Comparison of ENCODE assay signal across 8 mouse cellular contexts in the genomic region with DNA sequence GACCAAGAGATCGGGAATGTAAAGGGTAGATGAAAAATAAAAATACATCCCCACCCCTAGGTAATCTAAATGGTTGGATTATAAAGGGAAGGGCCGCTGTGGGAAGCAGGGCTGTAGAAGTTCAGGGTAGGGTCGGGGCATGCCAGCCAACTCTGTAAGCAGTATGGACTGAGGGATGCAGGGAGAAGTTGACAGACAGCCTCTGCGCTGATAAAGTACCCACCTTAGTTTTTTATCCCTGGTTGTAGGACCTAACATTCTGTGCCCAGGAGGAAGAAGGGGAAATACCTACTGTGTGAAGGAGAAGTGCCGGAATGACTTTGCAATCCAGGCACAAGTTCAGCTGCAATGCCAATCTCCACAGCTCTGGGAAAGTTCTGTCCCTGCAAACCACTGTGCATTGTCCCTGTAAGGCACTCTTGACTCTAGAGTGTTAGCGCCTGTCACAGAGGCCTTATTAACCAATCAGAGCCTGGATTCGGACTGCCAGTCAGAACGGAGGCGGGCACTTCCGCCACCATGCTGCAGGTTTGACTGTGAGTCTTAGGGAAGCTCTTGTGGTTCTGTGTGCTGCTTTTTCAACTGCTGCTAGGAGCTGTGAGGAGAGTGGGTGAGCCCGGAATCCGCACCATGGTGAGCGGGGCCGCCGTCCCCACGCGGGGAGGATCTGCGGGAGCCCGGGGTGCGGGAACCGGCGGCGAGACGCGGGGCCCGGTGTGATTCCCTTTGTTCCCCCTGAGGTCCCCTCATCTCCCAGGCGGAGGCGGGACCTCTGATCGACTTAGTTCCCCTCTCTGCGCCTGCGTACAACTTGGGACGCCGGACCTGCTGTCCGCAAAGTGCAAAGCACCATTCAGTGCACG. TPM values are rescaled to one million over a fixed set of nuclear protein-coding genes. Genes with fewer than 3 reads are reported as not detected.
DNase-seq lines count a peak whose midpoint lies in the region; ATAC-seq and TF ChIP-seq lines count a peak whose summit lies in the region.

A gene (plus strand): TSS at position 527 of the 863 bp plus-strand sequence.

- peaks cover 14% of the 10 kb centered on the region for H3K36me3 ChIP-seq in heart, embryonic 11.5 days (ENCODE audit: control insufficient read depth, insufficient read depth, low read length)
- H3K36me3 ChIP-seq in kidney, embryonic 16.5 days (ENCODE audit: insufficient read depth, low read length): peaks cover 25% of the 10 kb centered on the region
- H3K36me3 ChIP-seq in liver, adult 2 months (ENCODE audit: control insufficient read depth, insufficient read depth, low read length): peaks cover 2% of the 10 kb centered on the region
- no peaks in the 10 kb centered on the region for H3K36me3 ChIP-seq in myocyte (ENCODE audit: control insufficient read depth, insufficient read depth)
- H3K36me3 ChIP-seq in splenic B cell, adult 2 months (ENCODE audit: control insufficient read depth, insufficient read depth, low read length, poor library complexity, severe bottlenecking): peaks cover 2% of the 10 kb centered on the region; the same call in 1 of the 2 replicates

- 9% methylated on average over 35 of the region's 35 CpGs for WGBS in heart, embryonic 11.5 days (ENCODE audit: insufficient replicate concordance)
- 10% methylated on average over 35 of the region's 35 CpGs for whole genome bisulfite sequencing in kidney, embryonic 16.5 days
- WGBS in liver, adult 2 months: 9% methylated on average over 35 of the region's 35 CpGs

- peak within 1 kb of the TSS; percentile 80 for H3K27ac ChIP-seq in bone marrow macrophage, adult 2 months (ENCODE audit: insufficient read depth, low read depth, low read length)
- H3K27ac ChIP-seq in embryonic fibroblast, embryonic 13.5 days (ENCODE audit: insufficient read depth, low read length): peak within 1 kb of the TSS; percentile 73
- peak within 1 kb of the TSS; percentile 93 for H3K27ac ChIP-seq in heart, embryonic 11.5 days (ENCODE audit: low read depth, low read length)
- peak within 1 kb of the TSS; percentile 95 for H3K27ac ChIP-seq in kidney, embryonic 16.5 days (ENCODE audit: low read length)
- H3K27ac ChIP-seq in liver, adult 2 months (replicated peaks; ENCODE audit: insufficient read depth, low read depth, low read length): peak within 1 kb of the TSS; percentile 84

- no peak for TF ChIP-seq POLR2A in bone marrow macrophage, adult 2 months (IDR thresholded peaks at IDR 0.05; ENCODE audit: borderline replicate concordance, low read depth, low read length)
- peak; percentile 78; the same call in 1 of the 2 replicates for TF ChIP-seq POLR2A in embryonic fibroblast, embryonic 13.5 days (IDR thresholded peaks at IDR 0.05; ENCODE audit: low read depth, low read length)
- TF ChIP-seq POLR2A in liver, adult 2 months (IDR thresholded peaks at IDR 0.05; ENCODE audit: extremely low read depth, insufficient read depth, low read length): 0 out of 2 replicates have a peak, but pooled peaks have one; percentile 9
- TF ChIP-seq POLR2A in myocyte (IDR thresholded peaks at IDR 0.05; ENCODE audit: insufficient read length, low read depth): peak; percentile 56

- H3K4me2 ChIP-seq in heart, embryonic 11.5 days: peak within 1 kb of the TSS; percentile 67
- H3K4me2 ChIP-seq in kidney, embryonic 16.5 days (replicated peaks; ENCODE audit: low read depth, low read length): peak within 1 kb of the TSS; percentile 60
- peak within 1 kb of the TSS; percentile 95 for H3K4me2 ChIP-seq in myocyte (ENCODE audit: low read depth)

- H3ac ChIP-seq in myocyte (ENCODE audit: control insufficient read depth, insufficient read length): peak within 1 kb of the TSS; percentile 15

- no peak for TF ChIP-seq CTCF in bone marrow macrophage, adult 2 months (IDR thresholded peaks at IDR 0.05; ENCODE audit: low read depth, low read length)
- TF ChIP-seq CTCF in embryonic fibroblast, embryonic 13.5 days (IDR thresholded peaks at IDR 0.05; ENCODE audit: borderline replicate concordance, insufficient read depth, low read length): no peak
- no peak for TF ChIP-seq CTCF in liver, adult 2 months (IDR thresholded peaks at IDR 0.05; ENCODE audit: low read depth, low read length)

- ATAC-seq in heart, embryonic 11.5 days (replicated peaks; ENCODE audit: insufficient number of reproducible peaks, low FRiP score, low TSS enrichment): peak; percentile 97
- peak; percentile 100 for ATAC-seq in kidney, embryonic 16.5 days (ENCODE audit: low FRiP score, low TSS enrichment)

- no peaks in the 10 kb centered on the region for H3K27me3 ChIP-seq in heart, embryonic 11.5 days (ENCODE audit: control insufficient read depth, insufficient read depth, low read length)
- H3K27me3 ChIP-seq in kidney, embryonic 16.5 days (ENCODE audit: insufficient read depth, low read length): no peaks in the 10 kb centered on the region
- no peaks in the 10 kb centered on the region for H3K27me3 ChIP-seq in liver, adult 2 months (ENCODE audit: control insufficient read depth, insufficient read depth, low read length)
- no peaks in the 10 kb centered on the region for H3K27me3 ChIP-seq in myocyte (ENCODE audit: control insufficient read depth, insufficient read depth, insufficient read length)
- H3K27me3 ChIP-seq in splenic B cell, adult 2 months (ENCODE audit: control insufficient read depth, insufficient read depth, low read length, poor library complexity, severe bottlenecking): no peaks in the 10 kb centered on the region

- peak within 1 kb of the TSS; percentile 90 for H3K9ac ChIP-seq in heart, embryonic 11.5 days (ENCODE audit: low read depth, low read length)
- H3K9ac ChIP-seq in kidney, embryonic 16.5 days (replicated peaks; ENCODE audit: low read length): peak within 1 kb of the TSS; percentile 96
- peak within 1 kb of the TSS; percentile 83 for H3K9ac ChIP-seq in liver, adult 2 months (ENCODE audit: low read depth, low read length)

- no peaks in the 10 kb centered on the region for H3K4me1 ChIP-seq in bone marrow macrophage, adult 2 months (ENCODE audit: control insufficient read depth, insufficient read depth, low read length)
- no peaks in the 10 kb centered on the region for H3K4me1 ChIP-seq in embryonic fibroblast, embryonic 13.5 days (ENCODE audit: control insufficient read depth, insufficient read depth, low read length)
- no peaks in the 10 kb centered on the region for H3K4me1 ChIP-seq in heart, embryonic 11.5 days (ENCODE audit: control insufficient read depth, insufficient read depth, low read length)
- H3K4me1 ChIP-seq in kidney, embryonic 16.5 days (ENCODE audit: insufficient read depth, low read length): no peaks in the 10 kb centered on the region
- H3K4me1 ChIP-seq in liver, adult 2 months (ENCODE audit: control insufficient read depth, insufficient read depth, low read length): 0 out of 2 replicates have a peak, but pooled peaks cover 2% of the 10 kb centered on the region

- H3K9me3 ChIP-seq in heart, embryonic 11.5 days (replicated peaks; ENCODE audit: control insufficient read depth, low read length): peaks cover 26% of the 10 kb centered on the region
- peaks cover 49% of the 10 kb centered on the region for H3K9me3 ChIP-seq in kidney, embryonic 16.5 days (ENCODE audit: low read length)

- H3K79me2 ChIP-seq in liver, adult 2 months (ENCODE audit: control insufficient read depth, insufficient read depth, low read length): peaks cover 9% of the 10 kb centered on the region; the same call in 1 of the 2 replicates
- H3K79me2 ChIP-seq in myocyte (ENCODE audit: control insufficient read depth, insufficient read depth): peaks cover 6% of the 10 kb centered on the region

- peak; percentile 90 to 91 for DNase-seq in B cell, adult 2 months
- peak; percentile 92 for DNase-seq in liver, adult 2 months (ENCODE audit: extremely low read depth, low read depth, low spot score)
- peak; percentile 93 for DNase-seq in splenic B cell, adult 2 months (ENCODE audit: low read depth, low spot score)

- peak within 1 kb of the TSS; percentile 76 for H3K4me3 ChIP-seq in bone marrow macrophage, adult 2 months (ENCODE audit: insufficient read depth, low read length)
- peak within 1 kb of the TSS; percentile 76 for H3K4me3 ChIP-seq in embryonic fibroblast, embryonic 13.5 days (ENCODE audit: insufficient read depth, low read length)
- H3K4me3 ChIP-seq in heart, embryonic 11.5 days (ENCODE audit: low read depth, low read length): peak within 1 kb of the TSS; percentile 73
- peak within 1 kb of the TSS; percentile 72 for H3K4me3 ChIP-seq in kidney, embryonic 16.5 days (ENCODE audit: low read length)
- peak within 1 kb of the TSS; percentile 82 for H3K4me3 ChIP-seq in liver, adult 2 months (ENCODE audit: insufficient read depth, low read depth, low read length)
- peak within 1 kb of the TSS; percentile 27 for H3K4me3 ChIP-seq in myocyte

TF ChIP-seq in myocyte, 11 proteins besides CTCF, POLR2A, EP300 and RAD21:
- TF ChIP-seq REST (IDR thresholded peaks at IDR 0.05; ENCODE audit: insufficient read depth, insufficient read length): no peak
- no peak for TF ChIP-seq MAX (IDR thresholded peaks at IDR 0.05; ENCODE audit: low read depth)
- TF ChIP-seq SRF (IDR thresholded peaks at IDR 0.05; ENCODE audit: control insufficient read depth, insufficient read length, low read depth): peak; percentile 82
- TF ChIP-seq USF1 (IDR thresholded peaks at IDR 0.05; ENCODE audit: low read depth): no peak
- TF ChIP-seq MYOD1 (IDR thresholded peaks at IDR 0.05; ENCODE audit: control insufficient read depth in 1 of 3, insufficient read length in 2 of 3, low read depth in 2 of 3): no peak
- TF ChIP-seq TCF3 (IDR thresholded peaks at IDR 0.05; ENCODE audit: insufficient read length, low read depth): no peak
- TF ChIP-seq TCF12 (IDR thresholded peaks at IDR 0.05; ENCODE audit: insufficient read depth, poor library complexity, severe bottlenecking): no peak
- TF ChIP-seq POLR2AphosphoS2 (IDR thresholded peaks at IDR 0.05; ENCODE audit: insufficient read length, low read depth): peak; percentile 19

RNA-seq across cellular contexts. Expression of the gene that starts here (rescaled TPM):
- 3.6 and 4.6 TPM in 2 replicates for polyA plus RNA-seq in bone marrow macrophage, adult 2 months (2012; ENCODE audit: insufficient read depth, insufficient read length, missing spikeins)
- polyA plus RNA-seq in embryonic fibroblast, embryonic 13.5 days (2011; ENCODE audit: insufficient read length, low read depth, missing spikeins): 3.8 and 6.9 TPM in 2 replicates
- 10.6 and 11.4 TPM in 2 replicates for polyA plus RNA-seq in heart, embryonic 11.5 days (2014; fragmentation: Nextera tagmentation; extraction: Ambion mirVana)
- polyA plus RNA-seq in kidney, embryonic 16.5 days (2015; fragmentation: Nextera tagmentation; extraction: Ambion mirVana): 16.9 and 17.6 TPM in 2 replicates
- total RNA-seq in liver, adult 2 months (2014; rRNA removed): 3.8 and 4.1 TPM in 2 replicates
- polyA plus RNA-seq in liver, adult 2 months (2012; rRNA removed): 1.1 and 1.2 TPM in 2 replicates
- polyA plus RNA-seq in myocyte (2012; fragmentation: generic; extraction: Trizol): 0.86 TPM

Comparison
In these comparisons a context has a peak if more than half of its experiments do, and no peak if none do; other contexts are left out.
1. Peak in every context shown above with its lines: DNase-seq, ATAC-seq, H3K4me3 ChIP-seq and H3K27ac ChIP-seq.
2. H3K4me3 ChIP-seq: peak in every context shown above with its lines; median percentile 82 in liver, adult 2 months; 76 in bone marrow macrophage, adult 2 months; 76 in embryonic fibroblast, embryonic 13.5 days; 73 in heart, embryonic 11.5 days; 72 in kidney, embryonic 16.5 days; 27 in myocyte.